Mouse (Mus musculus) liver, embryonic 13.5 days (tissue): ENCODE results near the gene Zfp462. TPM values are rescaled to one million over a fixed set of nuclear protein-coding genes. Genes with fewer than 3 reads are reported as not detected.

Source experiments
- ATAC-seq: fragments of 200-750 bp; cut with Nextera tagmentation; 2 replicates; pipeline ENCODE4 v1.8.0; 2017; ENCODE audit warnings: low read depth, mild to moderate bottlenecking, moderate number of reproducible peaks, moderate library complexity
- DNase-seq: peaks from one replicate; pipeline ENCODE4 v3.0.0; 2022
- H3K27ac ChIP-seq: fragments of 300-500 bp; sonication (generic); 2 replicates; pipeline ENCODE4 v1.5.1; 2015; ENCODE audit warnings: moderate library complexity, mild to moderate bottlenecking, inconsistent platforms
- H3K27me3 ChIP-seq: fragments of 300-500 bp; sonication (generic); 2 replicates; pipeline ENCODE4 v1.6.1; 2015; ENCODE audit warnings: mild to moderate bottlenecking, inconsistent platforms
- H3K36me3 ChIP-seq: fragments of 300-500 bp; sonication (generic); 2 replicates; pipeline ENCODE4 v1.6.1; 2015; ENCODE audit warnings: mild to moderate bottlenecking, inconsistent platforms
- H3K4me1 ChIP-seq: fragments of 300-500 bp; sonication (generic); replicated peaks from 2 replicates; pipeline ENCODE4 v1.6.1; 2015; ENCODE audit warnings: inconsistent platforms
- H3K4me2 ChIP-seq: fragments of 300-500 bp; sonication (generic); 2 replicates; pipeline ENCODE4 v1.6.1; 2015; ENCODE audit warnings: inconsistent platforms, mild to moderate bottlenecking, moderate library complexity
- H3K4me3 ChIP-seq: fragments of 300-500 bp; sonication (generic); replicated peaks from 2 replicates; pipeline ENCODE4 v1.5.1; 2015; ENCODE audit warnings: mild to moderate bottlenecking, inconsistent platforms
- H3K9ac ChIP-seq: fragments of 300-500 bp; sonication (generic); 2 replicates; pipeline ENCODE4 v1.6.1; 2015; ENCODE audit warnings: mild to moderate bottlenecking, inconsistent platforms
- H3K9me3 ChIP-seq: fragments of 300-500 bp; sonication (generic); replicated peaks from 2 replicates; pipeline ENCODE4 v1.6.1; 2016; ENCODE audit warnings: inconsistent platforms
- WGBS: fragments of 180-500 bp; shearing (Covaris S2); methylation state at CpG from one replicate; pipeline ENCODE4 v1.1.7; 2015; ENCODE audit not compliant: insufficient replicate concordance; 5-methylcytosine and 5-hydroxymethylcytosine counted together
- polyA plus RNA-seq: library from polyadenylated mRNA; unstranded; fragments of >200 nt; fragmentation: Nextera tagmentation; extraction: Ambion mirVana; gene quantifications from 2 replicates; pipeline ENCODE4 v1.2.1, GENCODE M21; 2015

Gene Zfp462
- polyA plus RNA-seq, 1 experiment from 2014 or later: 0.14 TPM

DNA sequence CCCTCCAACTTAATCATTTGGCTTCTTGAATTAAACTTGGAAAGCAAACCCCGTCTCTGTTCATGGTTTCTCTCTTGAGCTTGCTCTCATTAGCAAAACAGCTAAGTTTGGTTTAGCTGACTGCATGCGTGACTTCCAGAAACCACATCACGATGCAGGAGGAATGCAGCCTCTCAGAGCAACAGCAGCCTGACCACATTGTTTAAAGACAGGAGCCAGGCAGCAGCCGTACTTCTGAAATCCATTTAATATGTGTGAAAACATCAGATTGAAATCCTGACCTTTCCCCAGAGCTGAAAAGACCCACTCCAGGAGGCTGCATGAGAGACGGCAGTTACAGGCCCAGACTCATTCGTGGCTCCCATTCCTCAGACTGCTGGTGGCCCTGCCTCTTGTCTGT lies 144.1 kb downstream of the Zfp462 start:
- Histone ChIP-seq H3K4me2 (no peak overlapping the region), H3K4me1 (no peaks in the 10 kb centered on the region), H3K36me3 (no peaks in the 10 kb centered on the region), H3K4me3 (no peak overlapping the region), H3K27ac (no peak overlapping the region), H3K9ac (no peak overlapping the region), H3K27me3 (no peaks in the 10 kb centered on the region), H3K9me3 (no peaks in the 10 kb centered on the region)
- DNase-seq (no peak), ATAC-seq (no peak)
- 51% methylated on average over 6 of the region's 6 CpGs for WGBS

DNA sequence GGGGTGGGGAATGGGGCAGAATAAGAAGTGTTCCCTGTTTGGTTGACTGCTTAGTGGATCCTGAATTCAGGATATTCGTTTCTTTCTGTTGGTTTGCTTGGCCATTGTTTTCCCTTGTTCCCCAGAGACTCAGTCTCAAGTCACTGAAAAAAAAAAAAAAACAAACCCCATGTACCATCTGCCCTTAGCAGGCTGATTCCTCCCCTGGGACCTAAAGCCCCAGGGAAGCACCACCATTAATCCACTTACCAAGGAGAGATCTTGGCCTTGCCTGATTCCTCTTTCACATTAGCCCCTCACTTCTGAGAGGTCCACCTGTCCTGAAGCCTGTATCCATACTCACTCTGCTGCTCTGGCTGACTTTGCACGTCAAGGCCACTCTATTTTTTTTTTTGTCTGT lies 152.3 kb downstream of the Zfp462 start:
- Histone ChIP-seq H3K4me3 (no peak overlapping the region), H3K9ac (no peak overlapping the region), H3K36me3 (no peaks in the 10 kb centered on the region), H3K27me3 (no peaks in the 10 kb centered on the region), H3K9me3 (no peaks in the 10 kb centered on the region), H3K4me1 (no peaks in the 10 kb centered on the region), H3K27ac (no peak overlapping the region), H3K4me2 (no peak overlapping the region)
- ATAC-seq (no peak), DNase-seq (no peak)
- 41% methylated on average over 2 of the region's 2 CpGs for WGBS

DNA sequence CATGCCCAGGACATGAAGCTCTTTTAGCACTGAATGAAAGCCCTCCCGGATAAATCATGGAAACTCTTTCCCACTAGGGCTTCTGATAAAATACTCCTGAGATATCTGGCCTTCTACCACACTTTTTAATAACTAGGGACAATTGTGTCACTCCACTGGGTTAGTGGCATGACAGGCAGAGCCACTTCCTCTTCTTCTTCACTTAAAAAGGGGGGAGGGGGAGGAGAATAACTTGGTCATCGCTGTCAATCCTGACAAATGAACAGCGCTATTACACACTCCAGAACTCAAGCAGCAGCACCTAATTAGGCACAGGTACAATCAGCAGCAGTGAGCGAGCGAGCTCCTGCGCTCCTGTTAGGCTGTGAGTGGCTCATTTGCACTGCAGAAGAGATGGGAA lies 153.5 kb downstream of the Zfp462 start:
- DNase-seq (no peak), ATAC-seq (no peak)
- Histone ChIP-seq H3K9me3 (no peaks in the 10 kb centered on the region), H3K4me3 (no peak overlapping the region), H3K4me2 (no peak overlapping the region), H3K27me3 (no peaks in the 10 kb centered on the region), H3K4me1 (no peaks in the 10 kb centered on the region), H3K36me3 (no peaks in the 10 kb centered on the region), H3K9ac (no peak overlapping the region), H3K27ac (no peak overlapping the region)
- 36% methylated on average over 6 of the region's 6 CpGs for WGBS

DNA sequence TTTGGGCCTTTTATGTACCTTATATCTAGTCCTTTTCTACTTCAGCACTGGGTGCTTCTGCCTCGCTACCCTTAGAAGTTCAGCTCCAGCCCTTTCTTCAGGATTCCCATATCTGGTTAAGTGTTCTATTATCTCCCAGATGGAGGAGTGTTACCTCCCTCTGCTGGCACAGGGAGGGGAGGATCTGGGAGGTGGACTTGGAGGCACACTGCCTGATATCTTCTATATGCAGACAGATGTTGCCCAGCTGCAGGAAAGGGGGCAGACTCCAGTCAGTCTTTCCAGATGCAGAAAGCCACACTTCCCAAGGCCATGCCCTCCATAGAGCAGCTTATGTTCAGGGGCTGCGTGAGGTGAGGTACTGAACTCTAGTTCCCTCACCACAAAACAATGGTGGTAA lies 156.0 kb downstream of the Zfp462 start:
- WGBS: 57% methylated on average over 2 of the region's 2 CpGs
- no peak overlapping the region for H3K9ac ChIP-seq
- ATAC-seq (no peak), DNase-seq (no peak)
- H3K9me3 ChIP-seq: no peaks in the 10 kb centered on the region
- no peaks in the 10 kb centered on the region for H3K27me3 ChIP-seq
- H3K4me3 ChIP-seq: no peak overlapping the region
- no peaks in the 10 kb centered on the region for H3K36me3 ChIP-seq
- no peak overlapping the region for H3K4me2 ChIP-seq
- no peak overlapping the region for H3K27ac ChIP-seq
- H3K4me1 ChIP-seq: no peaks in the 10 kb centered on the region

DNA sequence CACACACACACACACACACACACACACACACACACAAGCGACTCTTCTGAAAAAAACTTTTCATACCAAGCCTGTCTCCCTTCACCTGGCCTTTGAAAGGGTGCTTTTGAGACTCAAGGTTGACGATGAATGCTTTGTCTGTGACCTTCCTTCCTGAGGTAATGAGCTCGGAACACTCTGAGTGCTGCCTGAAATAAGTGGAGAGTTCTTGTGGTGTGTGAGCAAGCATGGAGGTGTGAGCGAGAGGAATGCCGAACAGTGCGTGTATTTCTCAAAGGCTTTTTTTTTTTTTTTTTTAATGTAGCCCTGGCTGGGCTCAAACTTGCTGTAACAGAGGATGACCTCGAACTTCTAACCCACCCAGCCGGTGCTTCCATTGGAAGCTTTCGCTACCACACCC lies 156.8 kb downstream of the Zfp462 start:
- Histone ChIP-seq H3K27me3 (no peaks in the 10 kb centered on the region), H3K9ac (no peak overlapping the region), H3K27ac (no peak overlapping the region), H3K36me3 (no peaks in the 10 kb centered on the region), H3K9me3 (no peaks in the 10 kb centered on the region), H3K4me2 (no peak overlapping the region), H3K4me1 (no peaks in the 10 kb centered on the region), H3K4me3 (no peak overlapping the region)
- ATAC-seq (no peak), DNase-seq (no peak)
- whole genome bisulfite sequencing: 63% methylated on average over 9 of the region's 9 CpGs

DNA sequence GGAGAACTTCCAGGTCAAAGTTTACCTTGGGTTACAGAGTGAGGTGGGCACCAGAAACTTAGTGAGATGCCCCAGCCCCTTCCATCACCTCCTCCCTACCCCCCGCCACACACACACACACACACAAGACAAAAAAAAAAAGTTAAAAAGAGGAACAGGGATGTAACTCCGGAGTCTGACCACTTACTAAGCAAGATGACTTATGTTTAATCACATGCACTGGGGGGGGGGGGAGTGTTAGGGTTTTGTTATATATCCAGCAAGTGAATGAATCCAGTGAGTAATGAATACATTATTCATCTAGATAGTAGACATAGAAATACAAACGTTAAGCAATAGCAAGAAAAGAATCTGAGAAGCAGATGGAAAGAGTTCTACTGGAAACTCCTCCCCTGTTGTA lies 157.5 kb downstream of the Zfp462 start:
- ATAC-seq (no peak), DNase-seq (no peak)
- Histone ChIP-seq H3K4me3 (no peak overlapping the region), H3K27ac (no peak overlapping the region), H3K9ac (no peak overlapping the region), H3K36me3 (no peaks in the 10 kb centered on the region), H3K4me1 (no peaks in the 10 kb centered on the region), H3K27me3 (no peaks in the 10 kb centered on the region), H3K9me3 (no peaks in the 10 kb centered on the region), H3K4me2 (no peak overlapping the region)
- 51% methylated on average over 3 of the region's 3 CpGs for WGBS

DNA sequence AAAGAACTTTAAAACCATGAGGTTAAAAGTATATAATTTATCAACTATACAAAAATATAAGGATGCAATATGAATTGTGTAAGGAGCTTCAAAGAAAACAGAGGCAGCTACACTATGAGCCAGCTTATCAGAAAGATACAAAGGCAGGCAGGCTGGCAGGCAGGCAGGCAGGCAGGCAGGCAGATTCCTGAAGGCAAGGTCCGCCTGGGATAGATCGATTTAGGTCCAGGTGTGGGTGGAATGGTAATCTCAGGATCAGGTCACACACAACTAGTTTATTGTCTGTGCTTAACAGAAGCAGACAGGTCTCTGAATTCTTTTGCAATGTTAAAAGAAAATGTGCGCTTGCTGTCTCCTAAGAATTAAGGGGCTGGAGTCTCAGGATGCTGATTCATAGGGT lies 158.7 kb downstream of the Zfp462 start:
- no peak overlapping the region for H3K27ac ChIP-seq
- no peaks in the 10 kb centered on the region for H3K36me3 ChIP-seq
- H3K9me3 ChIP-seq: no peaks in the 10 kb centered on the region
- no peaks in the 10 kb centered on the region for H3K27me3 ChIP-seq
- no peak overlapping the region for H3K4me3 ChIP-seq
- no peaks in the 10 kb centered on the region for H3K4me1 ChIP-seq
- H3K4me2 ChIP-seq: no peak overlapping the region
- WGBS: 52% methylated on average over 3 of the region's 3 CpGs
- H3K9ac ChIP-seq: no peak overlapping the region
- DNase-seq (no peak), ATAC-seq (no peak)

DNA sequence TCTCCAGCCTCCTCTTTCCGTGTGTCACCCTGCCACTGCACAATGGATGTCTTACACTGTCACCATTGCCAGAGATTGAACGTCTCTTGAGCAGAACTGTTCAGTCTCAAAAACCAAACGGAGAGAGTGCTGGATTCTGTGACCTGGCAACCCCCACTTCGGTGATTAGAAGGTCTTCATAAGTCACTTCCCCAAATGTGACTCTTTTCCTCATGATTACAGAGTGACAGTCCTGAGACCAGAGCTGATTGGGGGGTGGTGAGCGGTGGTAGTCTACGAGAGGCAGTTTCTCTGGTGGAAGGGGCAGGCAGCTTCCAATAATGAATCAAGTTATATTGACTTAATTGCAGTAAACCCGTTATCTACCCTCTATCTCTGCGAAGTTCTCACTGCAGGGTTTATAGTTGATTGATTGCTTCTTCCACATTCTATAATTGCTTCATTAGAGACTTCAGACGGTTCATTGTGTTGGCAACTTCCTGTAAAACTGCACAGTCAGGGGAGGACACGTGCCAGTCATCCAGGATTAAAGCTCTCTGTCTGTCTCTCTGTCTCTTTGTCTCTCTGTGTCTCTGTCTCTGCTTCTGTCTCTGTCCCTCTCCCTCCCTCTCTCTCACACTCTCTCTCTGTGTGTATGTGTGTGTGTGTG lies 173.1 kb downstream of the Zfp462 start:
- WGBS: 25% methylated on average over 10 of the region's 10 CpGs
- no peaks in the 10 kb centered on the region for H3K9me3 ChIP-seq
- DNase-seq: no peak
- H3K27me3 ChIP-seq: no peaks in the 10 kb centered on the region
- no peak overlapping the region for H3K27ac ChIP-seq
- no peak overlapping the region for H3K4me3 ChIP-seq
- no peak overlapping the region for H3K4me2 ChIP-seq
- no peaks in the 10 kb centered on the region for H3K36me3 ChIP-seq
- no peak for ATAC-seq
- no peaks in the 10 kb centered on the region for H3K4me1 ChIP-seq
- no peak overlapping the region for H3K9ac ChIP-seq

DNA sequence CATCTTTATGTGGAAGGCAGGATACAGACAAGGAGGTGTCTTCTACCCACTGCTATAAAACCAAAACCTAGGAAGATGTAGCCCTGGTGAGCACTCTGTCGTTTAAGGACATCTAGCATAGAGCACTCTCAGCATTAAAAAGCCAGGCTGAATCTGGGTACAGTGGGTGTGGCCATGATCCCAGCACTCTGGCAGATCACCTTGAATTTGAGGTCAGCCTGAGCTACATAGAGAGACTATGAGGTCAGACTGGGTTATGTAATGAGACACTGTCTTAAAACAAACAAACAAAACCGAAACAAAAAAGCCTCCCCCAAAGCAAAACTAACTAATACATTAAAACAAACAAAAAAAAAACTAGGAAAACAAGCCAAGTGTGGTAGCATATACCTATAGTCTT lies 176.3 kb downstream of the Zfp462 start:
- H3K4me2 ChIP-seq: no peak overlapping the region
- ATAC-seq: no peak
- H3K9ac ChIP-seq: no peak overlapping the region
- no peak overlapping the region for H3K4me3 ChIP-seq
- H3K9me3 ChIP-seq: no peaks in the 10 kb centered on the region
- no peaks in the 10 kb centered on the region for H3K27me3 ChIP-seq
- no peaks in the 10 kb centered on the region for H3K36me3 ChIP-seq
- H3K4me1 ChIP-seq: no peaks in the 10 kb centered on the region
- 42% methylated on average over 2 of the region's 2 CpGs for WGBS
- H3K27ac ChIP-seq: no peak overlapping the region
- no peak for DNase-seq

DNA sequence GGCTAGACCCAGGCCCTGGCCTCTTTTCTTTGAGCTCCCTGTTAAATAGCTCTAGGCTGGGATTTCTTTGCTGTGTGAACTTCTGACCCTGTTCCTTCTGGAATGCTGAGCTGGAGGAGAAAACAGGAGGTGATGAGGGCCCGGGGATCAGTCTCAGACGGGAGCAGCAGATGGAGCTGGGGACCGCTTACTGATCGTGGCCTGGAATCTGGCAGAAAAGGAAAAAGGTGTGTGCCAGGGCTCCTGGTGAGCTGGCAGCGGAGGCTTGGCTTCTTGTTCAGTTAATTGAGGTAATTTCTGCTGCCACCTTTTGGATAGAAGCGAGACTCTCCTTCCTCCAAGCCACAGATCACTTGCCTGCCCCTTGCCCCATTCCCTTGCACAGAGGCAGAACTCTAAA lies 177.1 kb downstream of the Zfp462 start:
- Histone ChIP-seq H3K27me3 (no peaks in the 10 kb centered on the region), H3K4me1 (no peaks in the 10 kb centered on the region), H3K9ac (no peak overlapping the region), H3K36me3 (no peaks in the 10 kb centered on the region), H3K27ac (no peak overlapping the region), H3K4me2 (no peak overlapping the region), H3K9me3 (no peaks in the 10 kb centered on the region), H3K4me3 (no peak overlapping the region)
- DNase-seq (no peak), ATAC-seq (no peak)
- 56% methylated on average over 6 of the region's 6 CpGs for WGBS

DNA sequence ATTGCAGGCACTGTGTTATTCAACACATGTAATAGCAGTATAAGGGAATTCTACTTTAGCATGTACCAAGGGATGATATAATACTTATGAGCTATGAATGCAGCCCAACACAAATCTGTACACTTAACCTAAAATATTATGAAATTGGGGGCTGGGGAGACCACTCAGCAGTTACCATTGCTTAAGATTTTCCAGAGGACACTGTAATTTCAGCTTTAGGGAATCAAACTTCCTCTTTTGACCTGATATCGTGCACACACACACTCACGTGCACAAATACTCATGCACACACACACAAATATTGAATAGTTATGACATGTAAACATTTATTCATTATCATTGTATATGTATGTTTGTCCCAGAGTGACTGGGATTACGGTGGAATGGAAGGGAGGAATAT lies 179.3 kb downstream of the Zfp462 start:
- Histone ChIP-seq H3K27me3 (no peaks in the 10 kb centered on the region), H3K36me3 (no peaks in the 10 kb centered on the region), H3K4me2 (no peak overlapping the region), H3K4me3 (no peak overlapping the region), H3K27ac (no peak overlapping the region), H3K9ac (no peak overlapping the region), H3K4me1 (no peaks in the 10 kb centered on the region), H3K9me3 (no peaks in the 10 kb centered on the region)
- DNase-seq: no peak
- 61% methylated on average over 3 of the region's 3 CpGs for WGBS
- ATAC-seq: no peak

DNA sequence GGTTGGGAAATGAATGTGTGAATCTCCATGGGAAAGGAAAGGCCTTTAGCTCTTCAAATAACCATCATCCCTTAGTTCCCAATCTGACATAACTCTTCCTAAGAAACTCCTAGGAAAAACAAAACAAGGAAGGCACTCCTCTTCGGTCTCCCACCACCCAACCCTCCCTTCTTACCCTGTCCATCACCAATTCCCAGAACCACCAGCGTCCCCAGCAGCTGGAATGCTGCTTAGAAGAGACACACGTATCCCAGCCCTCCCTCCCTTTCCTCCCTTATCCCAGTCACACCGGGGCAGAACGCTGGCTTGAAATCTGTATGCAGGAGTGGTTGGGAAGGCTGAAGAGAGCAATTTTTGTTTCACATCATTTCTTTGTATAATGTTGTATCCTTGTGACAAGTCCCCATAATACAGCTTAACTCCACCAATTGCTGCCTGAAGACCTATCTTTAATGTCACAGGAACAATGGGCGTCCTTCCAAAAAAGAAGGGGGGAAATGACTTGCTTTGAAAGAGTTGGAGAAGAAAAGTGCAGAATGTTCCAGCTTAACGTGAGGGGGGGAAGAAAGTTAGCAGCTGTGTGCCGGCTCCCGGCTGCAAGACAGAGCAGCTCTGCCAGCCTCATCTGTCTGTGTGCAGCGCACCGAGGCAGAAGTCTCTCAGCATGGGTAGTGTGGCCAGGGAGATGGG lies 180.3 kb downstream of the Zfp462 start:
- ATAC-seq: no peak
- H3K27ac ChIP-seq: no peak overlapping the region
- no peaks in the 10 kb centered on the region for H3K27me3 ChIP-seq
- H3K4me2 ChIP-seq: no peak overlapping the region
- H3K4me1 ChIP-seq: no peaks in the 10 kb centered on the region
- no peak for DNase-seq
- H3K4me3 ChIP-seq: no peak overlapping the region
- H3K9ac ChIP-seq: no peak overlapping the region
- no peaks in the 10 kb centered on the region for H3K9me3 ChIP-seq
- no peaks in the 10 kb centered on the region for H3K36me3 ChIP-seq
- 55% methylated on average over 11 of the region's 11 CpGs for WGBS
